Mouse (Mus musculus) liver, postnatal 0 days (tissue): ENCODE measurements around the gene Btbd7.

Experiments
- CTCF ChIP-seq: sonication (generic); IDR thresholded peaks from 2 replicates; pipeline ENCODE4 v1.5.1; 2016; ENCODE audit warnings: antibody characterized with exemption, low read depth
- EP300 ChIP-seq: IDR thresholded peaks from 2 replicates; pipeline ENCODE4 v1.6.1; 2016; ENCODE audit warnings: antibody characterized with exemption, low read depth, mild to moderate bottlenecking

GRCm38 (mm10) chr12:102838271-102838670 lies 40.0 kb downstream of the Btbd7 start:
- TF ChIP-seq CTCF (no peak), EP300 (no peak)
